In the genomic region with DNA sequence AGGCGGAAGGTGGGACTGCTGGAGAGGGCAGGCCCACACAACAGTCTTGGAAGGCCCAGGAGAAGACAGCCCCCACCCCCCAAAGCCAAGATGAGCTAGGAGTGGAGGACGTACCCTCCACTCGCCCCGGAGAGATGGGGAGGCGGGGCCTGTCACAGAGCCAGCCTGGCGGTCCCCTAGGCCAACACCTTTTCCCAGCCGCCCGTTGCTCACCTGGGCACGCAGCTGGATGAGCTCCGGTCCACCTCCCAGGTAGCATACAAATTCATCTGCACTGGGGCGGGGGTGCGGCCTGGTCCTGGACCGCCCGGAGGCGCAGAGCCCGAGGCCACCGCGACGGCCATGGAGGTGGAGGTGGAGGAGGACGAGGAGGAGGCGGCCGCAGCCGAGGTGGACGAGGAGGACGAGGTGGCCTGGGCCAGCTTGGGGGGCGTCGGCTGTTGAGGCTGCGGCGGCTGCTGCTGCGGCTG, we compare ENCODE assay signal across 8 mouse cellular contexts. TPM values are rescaled to one million over a fixed set of nuclear protein-coding genes. Genes with fewer than 3 reads are reported as not detected.
DNase-seq lines count a peak whose midpoint lies in the region; ATAC-seq and TF ChIP-seq lines count a peak whose summit lies in the region.

No protein-coding gene starts in this region.

- H3K27me3 ChIP-seq in intestine, embryonic 16.5 days (replicated peaks; ENCODE audit: control insufficient read depth, insufficient read depth, low read length), result no peaks in the 10 kb centered on the region
- H3K27me3 ChIP-seq in liver, embryonic 11.5 days (replicated peaks; ENCODE audit: control insufficient read depth, insufficient read depth, low read length), result no peaks in the 10 kb centered on the region
- H3K27me3 ChIP-seq in thymus, adult 2 months (ENCODE audit: control insufficient read depth, insufficient read depth, low read length), result no peaks in the 10 kb centered on the region

- H3K4me2 ChIP-seq in intestine, embryonic 16.5 days (ENCODE audit: low read depth, low read length), result peak overlapping the region; percentile 90
- H3K4me2 ChIP-seq in liver, embryonic 11.5 days, result peak overlapping the region; percentile 97

- peak overlapping the region; percentile 86 for H3K27ac ChIP-seq in cortical plate, adult 2 months (ENCODE audit: insufficient read depth, low read length)
- peak overlapping the region; percentile 93 for H3K27ac ChIP-seq in intestine, embryonic 16.5 days (ENCODE audit: low read length)
- H3K27ac ChIP-seq in liver, embryonic 11.5 days (ENCODE audit: low read depth, low read length), result peak overlapping the region; percentile 87
- H3K27ac ChIP-seq in thymus, adult 2 months (ENCODE audit: control insufficient read depth, insufficient read depth, low read length), result no peak overlapping the region

- H3K9ac ChIP-seq in intestine, embryonic 16.5 days (ENCODE audit: low read depth, low read length), result peak overlapping the region; percentile 95
- H3K9ac ChIP-seq in liver, embryonic 11.5 days (ENCODE audit: low read depth, low read length), result peak overlapping the region; percentile 94

- no peak for TF ChIP-seq POLR2A in cortical plate, adult 2 months (IDR thresholded peaks at IDR 0.05; ENCODE audit: extremely low read depth, insufficient read depth, low read length)
- no peak for TF ChIP-seq POLR2A in thymus, adult 2 months (IDR thresholded peaks at IDR 0.05; ENCODE audit: control insufficient read depth, extremely low read depth, insufficient read depth, low read length, poor library complexity)

- intact Hi-C loops in left cerebral cortex, postnatal 14 days (cut with DNase I), result loop anchor here (5.0 kb wide), 1 partner anchor 70 kb away; no protein-coding TSS in a partner anchor

- H3K4me1 ChIP-seq in cortical plate, adult 2 months (ENCODE audit: control insufficient read depth, insufficient read depth, low read length), result peaks cover 10% of the 10 kb centered on the region; the same call in 1 of the 2 replicates
- H3K4me1 ChIP-seq in intestine, embryonic 16.5 days (ENCODE audit: control insufficient read depth, insufficient read depth, low read length), result peaks cover 21% of the 10 kb centered on the region
- H3K4me1 ChIP-seq in liver, embryonic 11.5 days (replicated peaks; ENCODE audit: control insufficient read depth, insufficient read depth, low read length), result peaks cover 48% of the 10 kb centered on the region
- H3K4me1 ChIP-seq in thymus, adult 2 months (replicated peaks; ENCODE audit: control insufficient read depth, insufficient read depth, low read length), result peaks cover 18% of the 10 kb centered on the region

- peaks cover 13% of the 10 kb centered on the region; the same call in 1 of the 2 replicates for H3K36me3 ChIP-seq in intestine, embryonic 16.5 days (ENCODE audit: control insufficient read depth, insufficient read depth, low read length)
- peaks cover 26% of the 10 kb centered on the region for H3K36me3 ChIP-seq in liver, embryonic 11.5 days (ENCODE audit: control insufficient read depth, insufficient read depth, low read length)
- peaks cover 17% of the 10 kb centered on the region for H3K36me3 ChIP-seq in thymus, adult 2 months (ENCODE audit: control insufficient read depth, insufficient read depth, low read length)

- WGBS in intestine, embryonic 16.5 days, result 0% methylated on average over 29 of the region's 30 CpGs
- 1% methylated on average over 26 of the region's 30 CpGs for WGBS in liver, embryonic 11.5 days
- WGBS in thymus, adult 2 months, result 1% methylated on average over 30 of the region's 30 CpGs

- no peak for TF ChIP-seq CTCF in cortical plate, adult 2 months (IDR thresholded peaks at IDR 0.05; ENCODE audit: extremely low read depth, insufficient read depth, low read length)
- no peak for TF ChIP-seq CTCF in thymus, adult 2 months (IDR thresholded peaks at IDR 0.05; ENCODE audit: borderline replicate concordance, control insufficient read depth, extremely low read depth, insufficient read depth, low read length, poor library complexity)

- DNase-seq in left cerebral cortex, adult 18-20 months (ENCODE audit: low spot score in 2 of 2), result peak; percentile 12 to 20
- DNase-seq in left cerebral cortex, postnatal 14 days (ENCODE audit: low spot score in 2 of 2), result no peak
- peak; percentile 48 for DNase-seq in gastrocnemius, postnatal 25 days
- peak; percentile 63 for DNase-seq in liver, embryonic 11.5 days (ENCODE audit: low spot score)
- peak; percentile 52 for DNase-seq in naive thymus-derived CD4-positive, alpha-beta T cell, adult 2 months (ENCODE audit: low read depth)
- peak; percentile 48 for DNase-seq in thymus, adult 2 months

- H3K9me3 ChIP-seq in intestine, embryonic 16.5 days (ENCODE audit: control insufficient read depth, low read length), result no peaks in the 10 kb centered on the region
- H3K9me3 ChIP-seq in liver, embryonic 11.5 days (ENCODE audit: control insufficient read depth, low read length), result no peaks in the 10 kb centered on the region

- ATAC-seq in intestine, embryonic 16.5 days, result peak; percentile 59
- ATAC-seq in liver, embryonic 11.5 days (replicated peaks; ENCODE audit: low FRiP score), result peak; percentile 47

- peak overlapping the region; percentile 99 for H3K4me3 ChIP-seq in cortical plate, adult 2 months (ENCODE audit: insufficient read depth, low read length)
- H3K4me3 ChIP-seq in intestine, embryonic 16.5 days (ENCODE audit: low read length), result peak overlapping the region; percentile 91
- H3K4me3 ChIP-seq in liver, embryonic 11.5 days (ENCODE audit: low read depth, low read length), result peak overlapping the region; percentile 95
- peak overlapping the region; percentile 73 for H3K4me3 ChIP-seq in thymus, adult 2 months (ENCODE audit: control insufficient read depth, insufficient read depth, low read length)

RNA-seq across cellular contexts. Expression of a gene that starts 0.6 kb away (rescaled TPM):
- total RNA-seq in left cerebral cortex, adult 18-20 months (2021), result 10 to 100 TPM; 57.3 to 61.0 TPM
- 10 to 100 TPM; 66.2 to 69.4 TPM for total RNA-seq in left cerebral cortex, postnatal 14 days (2021)
- 47.0 and 47.8 TPM in 2 replicates for polyA plus RNA-seq in cortical plate, adult 2 months (2012; rRNA removed)
- 1 to 10 TPM; 5.6 to 6.5 TPM for total RNA-seq in gastrocnemius, postnatal 25 days (2021)
- polyA plus RNA-seq in intestine, embryonic 16.5 days (2015; fragmentation: Nextera tagmentation; extraction: Ambion mirVana), result 11.4 and 13.8 TPM in 2 replicates
- polyA plus RNA-seq in liver, embryonic 11.5 days (2014; fragmentation: Nextera tagmentation; extraction: Ambion mirVana), result 27.0 and 30.3 TPM in 2 replicates
- 58.9 and 64.9 TPM in 2 replicates for polyA plus RNA-seq in thymus, adult 2 months (2012; rRNA removed)

RNA-seq across cellular contexts. Expression of a gene that starts 22.9 kb away (rescaled TPM):
- total RNA-seq in left cerebral cortex, adult 18-20 months (2021), result 100 to 1,000 TPM; 209 to 213 TPM
- 100 to 1,000 TPM; 192 to 194 TPM for total RNA-seq in left cerebral cortex, postnatal 14 days (2021)
- polyA plus RNA-seq in cortical plate, adult 2 months (2012; rRNA removed), result 151 and 159 TPM in 2 replicates
- total RNA-seq in gastrocnemius, postnatal 25 days (2021), result 10 to 100 TPM; 65.4 to 69.5 TPM
- polyA plus RNA-seq in intestine, embryonic 16.5 days (2015; fragmentation: Nextera tagmentation; extraction: Ambion mirVana), result 265 and 280 TPM in 2 replicates
- 285 and 290 TPM in 2 replicates for polyA plus RNA-seq in liver, embryonic 11.5 days (2014; fragmentation: Nextera tagmentation; extraction: Ambion mirVana)
- polyA plus RNA-seq in thymus, adult 2 months (2012; rRNA removed), result 213 and 250 TPM in 2 replicates

RNA-seq across cellular contexts. Expression of a gene that starts 25.8 kb away (rescaled TPM):
- total RNA-seq in left cerebral cortex, adult 18-20 months (2021), result 10 to 100 TPM; 70.5 to 73.8 TPM
- 100 to 1,000 TPM; 106 to 107 TPM for total RNA-seq in left cerebral cortex, postnatal 14 days (2021)
- 61.9 and 62.3 TPM in 2 replicates for polyA plus RNA-seq in cortical plate, adult 2 months (2012; rRNA removed)
- total RNA-seq in gastrocnemius, postnatal 25 days (2021), result not detected
- polyA plus RNA-seq in intestine, embryonic 16.5 days (2015; fragmentation: Nextera tagmentation; extraction: Ambion mirVana), result 1.5 and 1.9 TPM in 2 replicates
- polyA plus RNA-seq in liver, embryonic 11.5 days (2014; fragmentation: Nextera tagmentation; extraction: Ambion mirVana), result 1.6 and 2.1 TPM in 2 replicates
- polyA plus RNA-seq in thymus, adult 2 months (2012; rRNA removed), result 4.8 and 6.3 TPM in 2 replicates

Comparison
In these comparisons a context has a peak if more than half of its experiments do, and no peak if none do; other contexts are left out.
1. DNase-seq: peak in left cerebral cortex, adult 18-20 months (2 of 2), gastrocnemius, postnatal 25 days (single experiment), liver, embryonic 11.5 days (single experiment), naive thymus-derived CD4-positive, alpha-beta T cell, adult 2 months (single experiment) and thymus, adult 2 months (single experiment); none in left cerebral cortex, postnatal 14 days (0 of 2).
2. Peak in every context shown above with its lines, with median percentiles within 50 percentile points of each other: H3K4me3 ChIP-seq.